Mouse (Mus musculus): Measurements from ENCODE around the gene 4921504E06Rik.

The 4921504E06Rik gene

DNA sequence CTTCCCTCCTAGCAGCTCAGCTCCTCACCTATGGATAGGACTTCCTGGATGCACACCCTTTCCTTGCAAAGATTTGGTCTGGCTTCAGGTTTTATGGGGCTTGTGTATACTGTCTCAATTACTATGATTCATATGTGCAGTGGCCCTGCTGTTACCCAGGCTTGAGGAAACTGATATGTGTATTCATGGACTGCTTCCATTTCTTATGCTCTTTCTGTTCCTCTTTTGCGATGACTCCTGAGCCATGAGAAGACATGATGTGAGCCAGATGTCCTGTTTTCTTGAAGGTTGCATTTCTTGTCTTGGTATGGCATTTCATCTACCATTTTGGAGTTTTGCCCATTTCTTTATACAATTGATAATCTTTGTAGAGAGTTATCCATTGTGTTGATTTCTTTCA lies 48.0 kb downstream of the 4921504E06Rik start:
- no peak for DNase-seq (ENCODE audit: low spot score in 2 of 2)

DNA sequence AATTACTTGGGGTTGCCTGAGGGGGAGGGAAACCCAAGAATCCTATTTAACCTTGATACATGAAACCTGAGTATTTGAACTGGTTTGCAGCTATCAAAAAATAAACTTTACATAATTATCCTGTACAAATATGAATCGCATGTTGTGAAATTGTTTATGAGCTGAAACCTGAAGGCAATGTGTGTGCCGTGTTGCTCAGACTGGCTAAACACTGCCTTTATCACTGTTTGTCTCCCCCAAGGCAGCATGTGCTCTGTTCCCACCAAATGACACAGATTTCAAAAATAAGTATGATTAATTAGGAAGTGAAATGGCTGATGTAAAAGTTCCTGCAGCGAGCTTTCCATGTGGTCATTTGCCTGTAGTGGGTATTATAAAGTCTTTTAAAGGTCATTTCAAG lies 63.5 kb downstream of the 4921504E06Rik start:
- DNase-seq (ENCODE audit: low spot score in 2 of 2) = no peak

DNA sequence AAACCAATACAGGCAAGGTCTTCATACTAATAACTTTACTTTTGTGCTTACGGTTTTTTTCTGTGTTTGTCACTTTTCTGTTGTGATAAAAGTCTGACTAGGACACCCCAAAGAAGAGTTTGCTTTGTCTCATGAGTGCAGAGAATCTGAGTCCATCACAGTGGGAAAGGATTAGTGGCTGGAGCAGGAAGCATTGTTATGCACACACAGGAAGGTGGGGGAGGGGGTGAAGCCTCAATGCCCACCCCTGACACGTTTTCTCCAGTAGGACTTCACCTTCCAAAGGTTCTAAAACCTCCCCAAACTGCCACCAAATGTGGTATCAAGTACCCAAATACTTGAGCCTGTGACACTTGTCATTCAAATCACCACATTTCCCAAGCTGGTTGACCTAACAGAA lies 91.8 kb downstream of the 4921504E06Rik start:
- DNase-seq (ENCODE audit: low spot score in 2 of 2) = no peak

DNA sequence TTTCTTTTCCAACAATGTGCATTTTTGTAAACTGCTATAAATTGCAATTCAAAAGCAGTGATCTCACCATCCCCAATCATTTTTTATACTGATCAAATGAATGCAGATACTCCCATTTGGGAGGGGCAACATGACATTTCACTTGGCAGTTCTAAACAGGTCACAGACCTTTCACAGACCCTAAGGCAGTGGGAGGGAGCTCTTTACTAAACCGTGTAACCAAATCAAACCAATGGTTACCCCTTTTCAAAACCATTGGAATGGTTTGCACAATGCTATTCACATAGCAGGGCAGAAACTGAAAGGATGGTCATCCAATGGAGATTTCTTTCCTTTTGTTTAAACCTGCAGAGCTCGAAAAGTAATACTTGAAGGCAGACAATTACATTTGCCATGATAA lies 94.9 kb downstream of the 4921504E06Rik start:
- DNase-seq (ENCODE audit: low spot score in 2 of 2) = no peak

DNA sequence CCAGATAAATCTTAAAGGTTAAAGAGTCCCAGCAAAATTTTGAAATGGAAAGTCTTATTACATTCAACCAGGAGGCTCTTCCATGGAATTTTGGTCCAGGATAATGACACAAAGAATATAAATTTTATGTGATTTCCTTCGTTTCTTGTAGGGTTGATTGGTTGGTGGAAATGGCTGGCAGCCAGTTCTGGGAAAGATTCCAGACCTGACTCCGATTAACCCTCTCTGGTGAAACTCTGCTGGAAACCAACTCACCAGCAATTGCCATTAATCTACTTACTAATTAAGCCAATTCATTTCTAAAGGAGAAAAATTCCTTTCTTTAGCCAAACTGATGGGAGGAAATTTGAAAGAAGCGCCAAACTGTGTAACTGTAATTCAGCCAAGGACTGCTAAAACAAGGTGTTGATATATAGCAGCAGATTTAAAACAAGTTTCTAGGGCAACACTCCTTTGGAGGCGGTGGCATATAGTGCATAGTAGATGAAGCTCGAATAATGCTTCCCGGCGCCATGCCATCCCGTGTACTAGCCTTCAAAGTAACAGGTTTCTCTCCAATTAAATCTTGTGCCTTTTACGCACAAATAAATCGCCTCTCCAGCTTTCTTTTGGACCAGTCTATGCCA lies 97.7 kb downstream of the 4921504E06Rik start:
- DNase-seq (ENCODE audit: low spot score in 2 of 2) = no peak

DNA sequence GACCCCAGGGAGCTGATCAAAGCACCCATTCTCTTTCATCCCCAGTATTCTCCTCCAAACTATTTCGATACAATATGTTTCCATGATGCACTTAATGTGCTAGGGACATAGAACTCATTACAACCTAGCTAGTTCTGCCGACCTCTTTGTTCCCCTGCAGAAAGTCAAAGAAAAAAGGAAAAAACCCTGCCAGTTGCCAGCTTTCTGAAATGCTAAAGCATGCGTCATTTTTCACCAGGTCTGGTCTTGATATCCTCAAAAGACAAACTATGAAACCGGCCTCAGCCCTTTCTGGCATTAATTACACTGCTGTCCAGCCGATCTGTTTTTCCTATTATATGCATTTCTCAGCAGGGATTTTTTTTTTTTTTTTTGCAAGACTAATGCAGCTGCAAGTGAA lies 98.5 kb downstream of the 4921504E06Rik start:
- no peak for DNase-seq (ENCODE audit: low spot score in 2 of 2)

DNA sequence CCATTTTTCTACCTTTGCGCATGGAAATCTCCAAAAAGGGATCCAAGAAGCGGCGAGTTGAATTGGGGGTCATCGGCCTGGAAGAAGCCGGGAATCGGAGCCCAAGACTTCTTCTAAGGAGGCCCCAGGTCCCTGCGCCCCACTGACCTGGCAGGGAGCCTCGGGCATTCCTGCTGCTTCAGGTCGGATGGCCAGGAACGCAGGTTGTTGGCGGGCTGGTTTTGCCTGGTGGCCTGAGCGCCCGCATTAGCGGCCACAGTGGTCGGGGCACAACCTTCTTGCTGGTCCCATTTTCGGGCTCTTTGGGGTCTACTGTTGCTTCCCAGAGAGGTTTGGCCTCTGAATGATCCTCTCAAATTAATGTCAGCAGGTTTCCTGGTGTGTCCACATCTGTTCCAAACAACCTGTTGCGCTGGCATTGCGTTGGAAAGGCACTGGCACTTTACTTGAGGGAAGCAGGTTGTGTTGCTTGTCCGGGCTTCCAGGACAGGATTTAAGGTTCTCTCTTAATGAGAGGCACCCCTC lies 101.1 kb downstream of the 4921504E06Rik start:
- no peak for DNase-seq (ENCODE audit: low spot score in 2 of 2)

DNA sequence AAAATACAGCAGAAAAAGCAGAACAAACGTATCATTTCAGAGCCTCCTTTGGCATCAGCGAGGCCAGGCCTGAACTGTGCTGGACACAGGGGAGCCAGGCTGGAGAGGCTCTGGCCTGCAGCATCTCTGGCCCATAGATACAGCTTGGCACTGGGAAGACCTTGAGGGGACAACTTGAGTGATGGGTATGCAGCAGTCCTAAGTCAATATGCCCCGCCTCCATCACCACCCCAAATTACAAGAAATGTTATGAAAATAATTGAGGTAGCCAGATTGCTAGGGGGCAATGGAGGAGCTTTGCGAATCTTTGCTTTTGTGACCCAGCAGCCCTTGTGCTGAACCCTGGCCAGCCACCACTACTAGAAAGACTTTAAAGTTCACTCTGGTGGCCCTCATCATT lies 104.4 kb downstream of the 4921504E06Rik start:
- no peak for DNase-seq (ENCODE audit: low spot score in 2 of 2)

DNA sequence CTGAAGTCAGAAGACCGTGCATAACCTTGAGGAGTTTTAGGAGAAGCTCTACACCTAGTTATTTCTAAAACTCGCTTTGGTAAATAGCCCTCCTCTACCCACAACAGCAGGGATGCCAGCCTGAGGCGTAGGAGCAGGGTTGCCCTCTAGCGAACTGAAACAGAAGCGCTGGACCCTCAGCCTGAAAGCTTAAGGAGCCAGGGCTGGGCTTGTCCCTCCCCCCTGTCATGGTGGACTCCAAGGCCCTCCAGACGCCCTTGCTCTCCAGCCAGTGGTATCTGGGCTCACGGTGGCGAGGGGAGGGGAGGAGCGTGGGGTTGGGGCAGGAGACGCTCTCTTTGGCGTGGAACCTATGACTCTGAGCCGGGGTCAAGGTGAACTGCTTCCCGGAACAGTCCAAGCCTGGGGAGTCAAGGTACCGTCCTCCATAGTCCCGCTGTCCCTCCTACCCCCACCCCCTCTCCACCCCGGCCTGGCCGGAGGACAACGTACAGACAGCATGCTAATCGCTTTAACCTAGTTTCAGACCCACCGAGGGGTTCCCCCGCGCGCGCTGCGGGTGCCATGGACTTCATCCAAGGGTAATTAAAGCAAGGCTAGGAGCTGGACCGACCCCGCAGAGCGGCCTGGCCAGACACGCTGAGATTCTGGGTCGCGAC lies 105.5 kb downstream of the 4921504E06Rik start:
- no peak for DNase-seq (ENCODE audit: low spot score in 2 of 2)

DNA sequence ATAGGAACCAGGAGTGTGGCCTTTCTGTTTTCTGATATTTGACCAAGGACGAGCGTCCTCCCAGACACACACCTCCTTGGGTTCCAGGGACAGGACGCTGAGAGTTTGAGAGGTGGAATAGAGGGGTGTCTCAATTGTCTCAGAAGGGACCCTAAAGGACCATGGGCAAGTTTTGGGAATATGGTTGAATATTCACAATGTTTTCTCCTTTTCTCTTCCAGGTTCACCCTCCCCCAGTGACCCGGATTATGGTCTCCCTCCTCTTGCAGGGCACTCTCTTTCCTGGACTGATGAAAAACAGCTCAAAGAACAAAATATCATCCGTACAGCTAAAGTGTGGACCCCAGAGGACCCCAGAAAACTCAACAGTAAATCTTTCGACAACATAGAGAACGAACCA lies 107.0 kb downstream of the 4921504E06Rik start:
- no peak for DNase-seq (ENCODE audit: low spot score in 2 of 2)

DNA sequence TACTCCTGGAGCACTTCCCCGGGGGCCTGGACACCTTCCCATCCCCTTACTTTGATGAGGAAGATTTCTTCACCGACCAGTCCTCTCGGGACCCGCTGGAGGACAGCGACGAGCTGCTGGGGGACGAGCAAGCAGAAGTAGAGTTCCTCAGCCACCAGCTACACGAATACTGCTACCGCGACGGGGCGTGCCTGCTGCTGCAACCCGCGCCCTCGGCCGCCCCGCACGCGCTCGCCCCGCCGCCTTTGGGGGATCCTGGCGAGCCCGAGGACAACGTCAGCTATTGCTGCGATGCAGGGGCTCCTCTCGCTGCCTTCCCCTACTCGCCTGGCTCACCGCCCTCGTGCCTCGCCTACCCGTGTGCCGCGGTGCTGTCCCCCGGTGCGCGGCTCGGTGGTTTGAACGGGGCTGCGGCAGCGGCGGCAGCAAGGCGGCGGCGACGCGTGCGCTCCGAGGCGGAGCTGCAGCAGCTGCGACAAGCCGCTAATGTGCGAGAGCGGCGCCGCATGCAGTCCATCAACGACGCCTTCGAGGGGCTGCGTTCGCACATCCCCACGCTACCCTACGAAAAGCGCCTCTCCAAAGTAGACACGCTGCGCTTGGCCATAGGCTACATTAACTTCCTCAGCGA lies 107.7 kb downstream of the 4921504E06Rik start:
- no peak for DNase-seq (ENCODE audit: low spot score in 2 of 2)

DNA sequence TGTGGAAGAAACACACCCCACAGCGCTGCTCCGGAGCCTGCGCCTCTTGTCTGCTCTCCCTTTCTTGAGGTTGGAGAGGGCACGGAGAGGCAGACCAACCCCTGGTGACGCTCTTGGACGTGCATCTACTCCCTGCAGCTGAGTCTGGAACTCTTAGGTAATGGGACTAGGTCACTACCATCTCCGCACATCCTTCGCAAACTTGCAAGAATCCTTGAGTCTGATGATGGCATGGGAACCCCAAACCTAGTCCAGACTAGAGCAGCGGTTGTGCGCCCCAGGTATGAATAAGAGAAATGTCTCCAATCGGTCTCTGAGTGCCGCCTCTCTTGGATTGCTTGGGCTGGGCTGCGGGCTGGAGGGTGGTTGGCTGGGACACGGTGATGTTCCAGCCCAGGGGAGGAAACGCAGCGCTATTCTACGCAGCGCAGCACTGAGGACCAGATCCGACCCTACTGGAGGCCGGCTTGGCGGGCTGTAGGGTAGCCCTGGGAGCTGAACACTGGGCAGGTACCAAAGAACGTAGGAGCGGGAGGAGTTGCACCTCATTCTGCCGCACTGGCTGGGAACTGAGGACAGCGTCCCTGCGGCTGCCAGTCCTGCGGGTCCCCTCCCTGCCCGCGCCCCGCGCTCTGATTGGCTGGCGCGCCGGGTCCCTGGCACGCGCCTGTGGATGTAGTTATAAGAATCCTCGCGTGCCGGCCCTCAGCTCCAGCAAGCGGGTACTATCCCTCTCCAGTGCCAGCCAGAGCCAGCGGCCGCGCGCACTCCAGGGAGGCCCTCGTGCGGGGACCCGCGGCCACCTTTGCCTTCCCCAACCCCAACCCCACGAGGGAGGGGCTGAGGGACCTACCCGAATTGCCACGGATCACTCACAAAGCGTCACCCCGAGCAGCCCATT lies 108.5 kb downstream of the 4921504E06Rik start, which contains the start of gene Ptf1a:
Gene Ptf1a (plus strand): TSS at position 733 of the 901 bp plus-strand sequence.
- no peak for DNase-seq (ENCODE audit: low spot score in 2 of 2)

DNA sequence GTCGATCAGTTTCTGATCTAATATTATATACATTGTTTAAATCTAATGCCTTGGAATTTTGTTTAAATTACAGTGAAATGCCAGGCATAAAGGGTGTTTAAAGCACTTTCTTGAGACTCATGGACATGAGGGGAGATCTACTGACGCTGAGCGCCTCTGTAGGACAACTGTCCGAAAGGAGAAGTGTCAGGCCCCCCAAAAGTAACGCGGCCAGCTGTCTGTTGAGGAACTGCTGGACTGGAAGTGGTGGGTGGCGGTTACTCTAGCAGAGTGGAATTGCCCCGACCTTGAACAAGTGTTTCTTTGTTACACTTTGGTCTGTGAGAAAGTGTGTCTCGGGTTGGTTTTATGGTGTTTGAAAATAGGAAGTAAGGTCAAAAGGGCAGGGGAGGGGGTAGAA lies 109.4 kb downstream of the 4921504E06Rik start:
- no peak for DNase-seq (ENCODE audit: low spot score in 2 of 2)

DNA sequence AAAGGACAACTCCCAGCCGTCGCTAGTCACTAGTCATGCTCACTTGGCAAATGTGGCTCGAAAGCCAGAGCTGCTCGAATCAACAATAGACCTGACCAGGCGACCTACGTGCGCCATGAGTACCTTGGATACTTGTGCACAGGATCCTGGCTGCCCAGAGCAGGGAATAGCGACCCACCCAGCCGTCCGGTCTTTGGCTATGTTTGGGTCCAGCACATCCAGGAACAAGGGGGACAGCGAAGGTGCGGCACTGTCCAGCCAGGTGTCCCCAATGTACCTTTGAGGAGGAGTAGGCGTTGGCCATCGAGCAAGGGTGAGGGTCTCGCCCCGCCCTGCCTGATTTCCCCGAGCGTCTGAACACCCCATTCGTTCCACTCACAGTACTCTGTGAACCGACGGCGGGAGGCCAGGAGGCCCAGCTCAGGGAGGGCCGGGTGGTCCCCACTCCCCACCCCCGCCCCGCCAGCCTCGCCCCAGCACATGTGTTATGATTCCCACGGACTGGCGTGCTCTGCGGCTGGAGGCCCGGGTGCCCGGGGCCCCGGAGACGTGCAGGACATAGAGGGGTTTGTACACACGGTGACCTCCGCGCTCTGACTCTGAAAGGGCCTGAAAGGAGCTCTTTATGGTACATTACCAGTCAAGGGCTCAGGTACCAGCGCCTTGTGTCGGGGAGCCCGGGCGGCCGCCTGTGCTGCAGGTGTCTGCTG lies 121.9 kb downstream of the 4921504E06Rik start:
- no peak for DNase-seq (ENCODE audit: low spot score in 2 of 2)

DNA sequence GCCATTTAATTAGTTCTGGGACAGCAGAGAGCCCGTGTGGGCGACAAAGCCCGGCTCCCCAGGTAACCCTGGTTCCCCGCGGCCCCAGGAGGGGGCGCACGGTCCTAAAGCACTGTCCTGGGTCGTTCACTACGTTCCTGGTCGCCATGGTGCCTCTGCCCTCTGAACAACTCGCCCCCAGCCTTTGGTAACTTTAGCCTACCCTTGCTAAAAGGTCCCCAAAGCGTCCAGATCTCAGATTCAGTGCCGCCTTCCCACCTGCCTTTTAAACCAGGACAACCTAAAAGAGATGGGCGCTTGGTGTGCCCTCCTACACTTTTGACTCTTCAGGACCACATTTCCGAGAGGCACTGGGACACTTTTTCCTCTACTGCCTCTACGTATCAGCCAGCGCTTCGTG lies 122.5 kb downstream of the 4921504E06Rik start:
- no peak for DNase-seq (ENCODE audit: low spot score in 2 of 2)

DNA sequence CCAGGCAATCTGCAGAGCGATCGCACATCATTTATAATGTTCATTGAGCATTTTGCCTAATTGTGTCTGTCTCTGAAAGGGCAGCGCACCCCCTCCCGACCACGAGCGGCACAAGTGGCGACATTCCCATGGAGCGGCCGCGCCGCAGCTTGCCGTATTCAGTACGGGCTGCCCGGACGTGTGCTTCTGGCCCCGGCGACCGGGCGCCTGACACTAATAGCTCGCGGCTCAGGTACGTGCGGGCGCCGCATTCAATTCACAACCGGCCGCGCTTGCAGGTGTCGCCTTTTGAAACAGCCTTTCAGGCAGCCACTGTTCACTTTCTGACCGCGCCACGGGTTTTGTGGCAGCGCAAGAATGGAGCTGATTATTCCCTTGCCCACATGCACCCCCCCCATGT lies 123.0 kb downstream of the 4921504E06Rik start:
- DNase-seq (ENCODE audit: low spot score in 2 of 2) = no peak

DNA sequence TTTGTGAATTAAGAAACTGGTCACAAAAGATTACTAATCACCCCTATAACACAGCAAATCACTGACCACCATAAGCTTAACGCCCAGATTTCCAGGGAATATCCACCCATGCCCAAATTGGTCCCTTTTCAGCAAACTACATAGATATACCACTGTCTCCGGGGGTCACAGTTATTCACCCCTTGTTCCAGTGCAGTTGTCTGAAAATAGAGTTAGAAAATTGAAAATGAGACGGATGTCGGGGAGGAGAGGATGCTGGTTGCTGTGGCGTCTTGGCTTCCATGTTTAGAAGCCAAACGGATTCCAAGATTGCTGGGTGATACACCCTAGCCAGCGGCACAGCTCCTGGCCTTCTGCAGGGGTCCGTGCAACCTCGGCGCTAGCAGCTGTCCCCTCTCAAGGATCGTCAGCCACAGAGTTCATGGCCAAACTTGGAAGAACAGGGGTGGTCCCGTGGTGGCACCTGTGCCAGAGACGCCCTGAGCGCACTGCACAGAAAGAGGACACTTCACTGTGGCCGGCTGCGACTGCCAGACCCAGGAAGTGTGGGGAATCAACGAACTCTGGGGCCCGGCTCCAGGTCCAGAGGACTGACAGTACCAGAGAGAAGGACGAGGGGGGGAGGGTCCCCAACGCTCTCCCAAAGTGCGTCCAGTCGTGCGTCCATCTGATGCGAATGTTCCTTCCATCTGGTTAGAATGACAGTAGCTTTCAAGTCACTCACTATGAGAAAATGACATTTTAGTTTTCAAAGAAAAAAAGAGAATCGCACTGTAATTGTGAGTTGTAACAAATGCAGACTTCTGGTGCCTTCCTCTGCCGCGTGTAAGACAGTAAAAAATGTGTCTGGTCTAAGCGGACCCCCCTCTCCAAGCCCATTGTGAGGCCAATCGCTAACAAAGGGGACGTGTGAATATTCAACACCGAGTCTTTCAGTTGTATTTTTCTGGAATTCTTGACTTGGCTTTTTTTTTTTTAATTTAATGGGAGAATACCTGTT lies 123.7 kb downstream of the 4921504E06Rik start:
- no peak for DNase-seq (ENCODE audit: low spot score in 2 of 2)

DNA sequence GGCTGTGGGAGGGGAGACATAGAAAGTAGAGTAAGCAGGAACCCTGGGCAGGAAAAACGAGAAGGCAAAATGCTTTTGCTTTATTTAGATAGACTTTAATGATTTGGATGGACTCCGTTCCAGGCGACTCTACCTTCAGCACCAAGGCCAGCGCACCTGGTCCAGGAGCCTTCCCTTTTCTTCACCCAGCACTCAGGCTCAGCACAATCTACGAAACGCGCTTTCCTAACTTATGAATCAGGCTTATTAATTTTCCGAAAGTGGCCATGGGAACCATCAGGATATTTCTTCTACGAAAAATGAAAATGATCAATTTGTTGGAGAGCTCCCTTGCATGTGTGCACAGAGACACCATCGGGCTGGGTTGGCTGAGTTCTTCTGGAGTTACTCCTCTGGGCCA lies 124.7 kb downstream of the 4921504E06Rik start:
- peak in 1 of 2 experiments; percentile 30 for DNase-seq (ENCODE audit: low spot score in 2 of 2)

DNA sequence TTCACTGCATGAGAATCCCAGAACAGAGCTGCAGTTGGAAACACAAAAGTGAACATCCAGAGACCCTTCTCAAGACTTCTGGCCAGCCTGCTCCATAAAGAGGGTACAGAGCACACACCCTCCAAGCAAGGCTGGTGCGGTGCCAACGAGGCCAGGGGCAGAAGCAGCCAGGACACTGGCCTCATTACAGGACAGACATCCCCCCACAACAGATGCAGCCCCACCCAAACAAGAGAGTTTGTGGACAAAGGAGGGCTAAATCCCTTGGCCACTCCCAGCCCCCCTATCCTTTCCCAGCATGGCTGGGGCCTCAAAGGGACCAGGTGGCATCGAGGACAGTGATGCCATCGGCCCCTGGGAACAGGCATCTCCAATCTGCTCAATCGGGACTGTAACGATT lies 130.6 kb downstream of the 4921504E06Rik start:
- no peak for DNase-seq (ENCODE audit: low spot score in 2 of 2)

DNA sequence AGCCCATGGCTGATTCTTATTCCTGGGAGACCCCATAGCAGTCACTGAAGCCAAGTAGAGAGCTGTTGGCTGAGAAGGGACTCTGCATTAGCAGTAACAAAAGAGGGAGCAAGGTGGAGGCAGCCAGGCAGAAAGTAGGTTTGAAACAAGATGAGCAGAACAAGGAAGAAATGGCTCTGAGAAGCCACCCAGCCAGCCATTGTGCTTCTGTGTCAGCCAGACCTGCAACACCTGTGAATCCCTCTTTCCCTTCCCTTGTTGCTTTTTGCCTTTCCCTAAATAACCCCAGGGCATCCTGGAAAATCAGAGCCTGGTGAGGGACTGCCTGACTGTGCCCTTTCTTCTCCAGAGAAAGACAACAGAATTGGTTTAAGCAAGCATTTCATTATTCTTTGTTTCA lies 131.5 kb downstream of the 4921504E06Rik start:
- no peak for DNase-seq (ENCODE audit: low spot score in 2 of 2)

Measured in urinary bladder, adult 18-20 months (tissue).